Mouse (Mus musculus) small intestine, adult 2 months (tissue): ENCODE data around the gene Mxra8.

Experiments used
- CTCF ChIP-seq: fragments of 200-500 bp; IDR thresholded peaks from 2 replicates; pipeline ENCODE4 v1.5.1; 2012; ENCODE audit warnings: low read depth, mild to moderate bottlenecking, control low read depth, inconsistent platforms, low read length, moderate library complexity, mixed read lengths; ENCODE audit not compliant: insufficient replicate concordance, insufficient read length; ENCODE audit errors: extremely low read depth
- POLR2A ChIP-seq: fragments of 200-500 bp; IDR thresholded peaks from 2 replicates; pipeline ENCODE4 v1.6.1; 2012; ENCODE audit warnings: low read depth, mild to moderate bottlenecking, control low read depth, inconsistent platforms, low read length, moderate library complexity

DNA sequence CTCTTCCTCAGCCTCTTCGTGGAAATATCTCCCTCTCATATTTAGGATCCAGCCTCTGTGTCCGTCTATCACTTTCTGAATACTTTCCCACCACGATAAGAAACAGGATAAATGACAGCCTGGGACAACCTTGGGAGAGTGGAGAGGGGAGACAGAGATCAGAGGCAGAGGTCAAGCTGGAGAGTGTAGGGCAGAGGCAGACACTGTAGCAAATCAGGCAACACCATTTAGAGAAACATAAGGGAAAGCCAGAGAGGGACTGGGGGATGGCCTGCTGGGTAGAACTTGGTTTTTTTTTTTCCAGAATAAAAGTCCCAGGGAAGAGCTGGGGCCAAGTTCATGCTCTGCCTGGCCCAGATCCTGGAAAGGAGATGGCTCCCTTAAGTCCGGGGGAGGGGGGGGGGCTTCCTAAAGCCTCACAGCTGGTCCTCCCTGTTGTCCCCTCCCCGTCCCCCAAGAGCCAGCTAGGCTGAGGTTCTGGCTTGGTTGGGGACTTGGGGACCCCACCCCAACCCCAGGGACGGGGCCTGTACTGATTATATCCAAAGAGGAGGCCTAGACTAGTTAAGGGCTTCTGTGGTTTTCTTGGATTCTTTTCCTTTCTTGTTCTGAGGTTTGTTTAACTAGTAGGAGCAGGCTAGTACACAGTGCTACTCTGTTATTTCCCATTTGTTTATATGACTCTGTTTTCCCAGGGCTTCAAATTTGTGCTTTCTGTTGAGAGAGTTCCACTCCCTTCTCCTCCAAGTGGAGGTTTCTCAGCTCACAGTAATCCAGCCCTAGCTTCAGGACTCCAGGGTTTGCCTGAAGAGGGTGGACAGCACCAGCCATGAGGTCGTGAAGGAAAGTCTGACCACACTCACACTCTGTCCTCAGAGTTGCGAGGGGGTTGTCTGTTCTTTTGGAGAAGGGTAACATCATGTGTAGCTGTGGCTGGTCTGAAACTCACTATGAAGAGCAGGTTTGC, 1.0 kb upstream of the Mxra8 start:
- TF ChIP-seq CTCF: no peak
- TF ChIP-seq POLR2A: no peak
